18 mouse cellular contexts compared by ENCODE assay signal in genomic region chr3:89624814-89625445, GRCm38 (mm10).
DNase-seq lines count a peak whose midpoint lies in the region; ATAC-seq and TF ChIP-seq lines count a peak whose summit lies in the region.
"Had no signal": no experiment of that assay in that cellular context is flagged by ENCODE, and none has a peak within 500 bp of the region (broad histone marks: within the 10 kb centered on the region; RNA-seq: fewer than 3 reads in every experiment).

No protein-coding gene starts in this region.

- no peaks in the 10 kb centered on the region for H3K9me3 ChIP-seq in midbrain, embryonic 12.5 days
- no peaks in the 10 kb centered on the region for H3K9me3 ChIP-seq in midbrain, postnatal 0 days (ENCODE audit: low read length)
- no peaks in the 10 kb centered on the region for H3K9me3 ChIP-seq in hindbrain, embryonic 15.5 days

- no peak overlapping the region for H3K4me3 ChIP-seq in midbrain, embryonic 12.5 days
- H3K4me3 ChIP-seq in midbrain, postnatal 0 days (ENCODE audit: low read depth, low read length): no peak overlapping the region
- no peak overlapping the region for H3K4me3 ChIP-seq in hindbrain, embryonic 15.5 days
- H3K4me3 ChIP-seq: myocyte had no signal

- TF ChIP-seq CTCF in midbrain, postnatal 0 days (IDR thresholded peaks at IDR 0.05): no peak

- H3K36me3 ChIP-seq in midbrain, embryonic 12.5 days: no peaks in the 10 kb centered on the region
- H3K36me3 ChIP-seq in midbrain, postnatal 0 days (ENCODE audit: insufficient read depth, low read length): no peaks in the 10 kb centered on the region
- no peaks in the 10 kb centered on the region for H3K36me3 ChIP-seq in hindbrain, embryonic 15.5 days

- no peak overlapping the region for H3K9ac ChIP-seq in midbrain, embryonic 12.5 days (replicated peaks)
- no peak overlapping the region for H3K9ac ChIP-seq in midbrain, postnatal 0 days (replicated peaks; ENCODE audit: low read length, poor library complexity, severe bottlenecking)
- H3K9ac ChIP-seq in hindbrain, embryonic 15.5 days: no peak overlapping the region
- H3K9ac ChIP-seq: liver, postnatal 0 days had no signal

- H3K27ac ChIP-seq in midbrain, embryonic 12.5 days (replicated peaks): peak overlapping the region; percentile 43
- no peak overlapping the region for H3K27ac ChIP-seq in midbrain, postnatal 0 days (ENCODE audit: low read depth, low read length)
- H3K27ac ChIP-seq in hindbrain, embryonic 15.5 days (replicated peaks): peak overlapping the region; percentile 52

- no peaks in the 10 kb centered on the region for H3K27me3 ChIP-seq in midbrain, embryonic 12.5 days
- H3K27me3 ChIP-seq in midbrain, postnatal 0 days (ENCODE audit: insufficient read depth, low read length): no peaks in the 10 kb centered on the region; the same call in 1 of the 2 replicates
- no peaks in the 10 kb centered on the region for H3K27me3 ChIP-seq in hindbrain, embryonic 15.5 days

- DNase-seq in adrenal gland, adult 2 months: peak; percentile 17
- no peak for DNase-seq in adrenal gland, adult 18-20 months (ENCODE audit: low spot score in 2 of 2)
- no peak for DNase-seq in midbrain, postnatal 0 days (ENCODE audit: low spot score)
- DNase-seq in layer of hippocampus, adult 9-10 months (ENCODE audit: low spot score): no peak
- DNase-seq in lung, adult 18-20 months: no peak
- no peak for DNase-seq in retina, postnatal 1 day
- DNase-seq: cerebellum, adult 11 months; heart, adult 18-20 months; heart, postnatal 10 days; kidney, postnatal 10 days; liver, postnatal 0 days; lung, postnatal 4 days; thymus, adult 2 months had no signal

- peaks cover 55% of the 10 kb centered on the region for H3K4me1 ChIP-seq in midbrain, embryonic 12.5 days
- H3K4me1 ChIP-seq in midbrain, postnatal 0 days (ENCODE audit: insufficient read depth, low read length): peaks cover 14% of the 10 kb centered on the region; the same call in 1 of the 2 replicates
- H3K4me1 ChIP-seq in hindbrain, embryonic 15.5 days (replicated peaks): peaks cover 42% of the 10 kb centered on the region

- 66% methylated on average over 5 of the region's 5 CpGs for WGBS in midbrain, embryonic 12.5 days
- 66% methylated on average over 5 of the region's 5 CpGs for WGBS in midbrain, postnatal 0 days
- 46% methylated on average over 5 of the region's 5 CpGs for WGBS in hindbrain, embryonic 15.5 days

- ATAC-seq in midbrain, embryonic 12.5 days (ENCODE audit: low FRiP score, low read depth): no peak
- no peak for ATAC-seq in midbrain, postnatal 0 days (ENCODE audit: low FRiP score)
- ATAC-seq in hindbrain, embryonic 15.5 days (ENCODE audit: low FRiP score, low read depth): no peak
- ATAC-seq: intestine, embryonic 16.5 days; liver, postnatal 0 days; Patski had no signal

- H3K4me2 ChIP-seq in midbrain, embryonic 12.5 days (replicated peaks): no peak overlapping the region
- no peak overlapping the region for H3K4me2 ChIP-seq in midbrain, postnatal 0 days (ENCODE audit: low read depth, low read length, poor library complexity, severe bottlenecking)
- H3K4me2 ChIP-seq in hindbrain, embryonic 15.5 days: no peak overlapping the region
